Mouse (Mus musculus) midbrain, embryonic 12.5 days (tissue): Measurements from ENCODE around the gene Adam12. TPM values are rescaled to one million over a fixed set of nuclear protein-coding genes. Genes with fewer than 3 reads are reported as not detected.

Experiments used
- ATAC-seq: fragments of 200-750 bp; cut with Nextera tagmentation; 2 replicates; pipeline ENCODE4 v1.8.0; 2017; ENCODE audit warnings: low read depth, moderate TSS enrichment, moderate library complexity; ENCODE audit not compliant: low FRiP score
- H3K27ac ChIP-seq: fragments of 300-500 bp; sonication (generic); replicated peaks from 2 replicates; pipeline ENCODE4 v1.5.1; 2016; ENCODE audit warnings: mild to moderate bottlenecking
- H3K27me3 ChIP-seq: fragments of 300-500 bp; sonication (generic); 2 replicates; pipeline ENCODE4 v1.6.1; 2016; ENCODE audit warnings: mild to moderate bottlenecking
- H3K36me3 ChIP-seq: fragments of 300-500 bp; sonication (generic); 2 replicates; pipeline ENCODE4 v1.6.1; 2016
- H3K4me1 ChIP-seq: fragments of 300-500 bp; sonication (generic); 2 replicates; pipeline ENCODE4 v1.6.1; 2016
- H3K4me2 ChIP-seq: fragments of 300-500 bp; sonication (generic); replicated peaks from 2 replicates; pipeline ENCODE4 v1.6.1; 2016; ENCODE audit warnings: mild to moderate bottlenecking, moderate library complexity
- H3K4me3 ChIP-seq: fragments of 300-500 bp; sonication (generic); 2 replicates; pipeline ENCODE4 v1.5.1; 2016; ENCODE audit warnings: mild to moderate bottlenecking
- H3K9ac ChIP-seq: fragments of 300-500 bp; sonication (generic); replicated peaks from 2 replicates; pipeline ENCODE4 v1.6.1; 2016; ENCODE audit warnings: mild to moderate bottlenecking, moderate library complexity
- H3K9me3 ChIP-seq: fragments of 300-500 bp; sonication (generic); 2 replicates; pipeline ENCODE4 v1.6.1; 2016; ENCODE audit warnings: mild to moderate bottlenecking
- WGBS: fragments of 180-500 bp; shearing (Covaris S2); methylation state at CpG from one replicate; pipeline ENCODE4 v1.1.7; 2016; 5-methylcytosine and 5-hydroxymethylcytosine counted together
- polyA plus RNA-seq: library from polyadenylated mRNA; unstranded; fragments of >200 nt; fragmentation: Nextera tagmentation; extraction: Ambion mirVana; gene quantifications from 2 replicates; pipeline ENCODE4 v1.2.1, GENCODE M21; 2016

The Adam12 gene
- polyA plus RNA-seq, 1 experiment from 2014 or later = 3.0 TPM

- no peaks in the 10 kb centered on the region for H3K36me3 ChIP-seq
- H3K27ac ChIP-seq = no peak overlapping the region
- WGBS = 86% methylated on average over 1 of the region's 1 CpGs
- H3K9me3 ChIP-seq = no peaks in the 10 kb centered on the region
- no peaks in the 10 kb centered on the region for H3K27me3 ChIP-seq
- no peak for ATAC-seq
- H3K4me1 ChIP-seq = no peaks in the 10 kb centered on the region
- no peak overlapping the region for H3K4me2 ChIP-seq
- no peak overlapping the region for H3K4me3 ChIP-seq
- H3K9ac ChIP-seq = no peak overlapping the region
Observed at GRCm38 (mm10) chr7:134240579-134240978, 8.6 kb upstream of the Adam12 start.

GRCm38 (mm10) chr7:134238863-134239262, 6.9 kb upstream of the Adam12 start:
- WGBS = 97% methylated on average over 3 of the region's 3 CpGs
- Histone ChIP-seq H3K4me2 (no peak overlapping the region), H3K27me3 (no peaks in the 10 kb centered on the region; the same call in 1 of the 2 replicates), H3K4me3 (no peak overlapping the region), H3K4me1 (no peaks in the 10 kb centered on the region), H3K9me3 (no peaks in the 10 kb centered on the region), H3K36me3 (no peaks in the 10 kb centered on the region), H3K27ac (no peak overlapping the region), H3K9ac (no peak overlapping the region)
- ATAC-seq = no peak

GRCm38 (mm10) chr7:134237356-134237755, 5.4 kb upstream of the Adam12 start:
- H3K36me3 ChIP-seq = no peaks in the 10 kb centered on the region
- no peak overlapping the region for H3K9ac ChIP-seq
- H3K4me1 ChIP-seq = no peaks in the 10 kb centered on the region
- no peak overlapping the region for H3K27ac ChIP-seq
- H3K27me3 ChIP-seq = no peaks in the 10 kb centered on the region; the same call in 1 of the 2 replicates
- H3K4me3 ChIP-seq = no peak overlapping the region
- no peaks in the 10 kb centered on the region for H3K9me3 ChIP-seq
- H3K4me2 ChIP-seq = no peak overlapping the region
- ATAC-seq = no peak
- WGBS = 61% methylated on average over 2 of the region's 2 CpGs

GRCm38 (mm10) chr7:134236727-134237126, 4.8 kb upstream of the Adam12 start:
- no peaks in the 10 kb centered on the region for H3K4me1 ChIP-seq
- no peaks in the 10 kb centered on the region; the same call in 1 of the 2 replicates for H3K27me3 ChIP-seq
- no peak overlapping the region for H3K27ac ChIP-seq
- ATAC-seq = no peak
- no peak overlapping the region for H3K4me2 ChIP-seq
- H3K9me3 ChIP-seq = no peaks in the 10 kb centered on the region
- H3K9ac ChIP-seq = no peak overlapping the region
- H3K36me3 ChIP-seq = no peaks in the 10 kb centered on the region
- H3K4me3 ChIP-seq = no peak overlapping the region

- Histone ChIP-seq H3K27me3 (no peaks in the 10 kb centered on the region; the same call in 1 of the 2 replicates), H3K27ac (no peak overlapping the region), H3K36me3 (no peaks in the 10 kb centered on the region), H3K4me1 (no peaks in the 10 kb centered on the region), H3K9me3 (no peaks in the 10 kb centered on the region), H3K4me2 (no peak overlapping the region), H3K4me3 (no peak overlapping the region), H3K9ac (no peak overlapping the region)
- WGBS = 83% methylated on average over 2 of the region's 2 CpGs
- ATAC-seq = no peak
Observed at GRCm38 (mm10) chr7:134235552-134235951, 3.6 kb upstream of the Adam12 start.

GRCm38 (mm10) chr7:134230708-134231107, 1.2 kb downstream of the Adam12 start:
- Histone ChIP-seq H3K9me3 (no peaks in the 10 kb centered on the region), H3K27ac (no peak overlapping the region), H3K4me1 (peaks cover 13% of the 10 kb centered on the region), H3K4me3 (no peak overlapping the region), H3K9ac (no peak overlapping the region), H3K36me3 (no peaks in the 10 kb centered on the region), H3K27me3 (peaks cover 20% of the 10 kb centered on the region), H3K4me2 (no peak overlapping the region)
- 82% methylated on average over 3 of the region's 3 CpGs for WGBS
- ATAC-seq = no peak

GRCm38 (mm10) chr7:134229899-134230298, 2.0 kb downstream of the Adam12 start:
- 80% methylated on average over 2 of the region's 2 CpGs for WGBS
- no peaks in the 10 kb centered on the region for H3K9me3 ChIP-seq
- peaks cover 18% of the 10 kb centered on the region for H3K4me1 ChIP-seq
- no peak overlapping the region for H3K9ac ChIP-seq
- H3K27me3 ChIP-seq = peaks cover 28% of the 10 kb centered on the region
- no peak overlapping the region for H3K4me2 ChIP-seq
- H3K36me3 ChIP-seq = no peaks in the 10 kb centered on the region
- ATAC-seq = no peak
- H3K27ac ChIP-seq = no peak overlapping the region
- no peak overlapping the region for H3K4me3 ChIP-seq

GRCm38 (mm10) chr7:134227773-134228455, 4.0 kb downstream of the Adam12 start:
- Histone ChIP-seq H3K27ac (no peak overlapping the region), H3K9me3 (no peaks in the 10 kb centered on the region), H3K4me3 (no peak overlapping the region), H3K9ac (no peak overlapping the region), H3K27me3 (peaks cover 42% of the 10 kb centered on the region), H3K4me2 (no peak overlapping the region), H3K4me1 (peaks cover 25% of the 10 kb centered on the region), H3K36me3 (no peaks in the 10 kb centered on the region)
- 36% methylated on average over 13 of the region's 13 CpGs for WGBS
- ATAC-seq = no peak

GRCm38 (mm10) chr7:134227101-134227500, 4.8 kb downstream of the Adam12 start:
- no peak for ATAC-seq
- no peak overlapping the region for H3K9ac ChIP-seq
- no peak overlapping the region for H3K4me3 ChIP-seq
- H3K27ac ChIP-seq = no peak overlapping the region
- no peak overlapping the region for H3K4me2 ChIP-seq
- 83% methylated on average over 4 of the region's 4 CpGs for WGBS
- H3K9me3 ChIP-seq = no peaks in the 10 kb centered on the region
- H3K27me3 ChIP-seq = peaks cover 42% of the 10 kb centered on the region
- H3K36me3 ChIP-seq = no peaks in the 10 kb centered on the region
- peaks cover 25% of the 10 kb centered on the region for H3K4me1 ChIP-seq

- Histone ChIP-seq H3K27me3 (peaks cover 42% of the 10 kb centered on the region), H3K27ac (no peak overlapping the region), H3K36me3 (no peaks in the 10 kb centered on the region), H3K4me3 (no peak overlapping the region), H3K9ac (no peak overlapping the region), H3K4me2 (no peak overlapping the region), H3K9me3 (no peaks in the 10 kb centered on the region), H3K4me1 (peaks cover 25% of the 10 kb centered on the region)
- WGBS = 73% methylated on average over 3 of the region's 3 CpGs
- ATAC-seq = no peak
Observed at GRCm38 (mm10) chr7:134226231-134226630, 5.7 kb downstream of the Adam12 start.

- Histone ChIP-seq H3K4me3 (peak overlapping the region; percentile 63), H3K27me3 (peaks cover 40% of the 10 kb centered on the region), H3K36me3 (no peaks in the 10 kb centered on the region), H3K9ac (peak overlapping the region; percentile 56), H3K4me1 (peaks cover 25% of the 10 kb centered on the region), H3K9me3 (no peaks in the 10 kb centered on the region), H3K4me2 (peak overlapping the region; percentile 97), H3K27ac (peak overlapping the region; percentile 40; the same call in 1 of the 2 replicates)
- peak; percentile 78 for ATAC-seq
- under 1% methylated on average over 90 of the region's 90 CpGs for WGBS
Observed at GRCm38 (mm10) chr7:134224741-134225612, 7.0 kb downstream of the Adam12 start.

- peak overlapping the region; percentile 63 for H3K4me3 ChIP-seq
- H3K9me3 ChIP-seq = no peaks in the 10 kb centered on the region
- H3K27me3 ChIP-seq = peaks cover 35% of the 10 kb centered on the region
- peak overlapping the region; percentile 97 for H3K4me2 ChIP-seq
- 0% methylated on average over 14 of the region's 14 CpGs for WGBS
- ATAC-seq = no peak; the same call in 1 of the 2 replicates
- H3K36me3 ChIP-seq = no peaks in the 10 kb centered on the region
- peak overlapping the region; percentile 56 for H3K9ac ChIP-seq
- peaks cover 25% of the 10 kb centered on the region for H3K4me1 ChIP-seq
- H3K27ac ChIP-seq = no peak overlapping the region
Observed at GRCm38 (mm10) chr7:134224421-134224740, 7.6 kb downstream of the Adam12 start.
